Mouse (Mus musculus): ENCODE data around the gene Vps13d. TPM values are rescaled to one million over a fixed set of nuclear protein-coding genes. Genes with fewer than 3 reads are reported as not detected.

Gene Vps13d
- total and polyA plus RNA-seq, 3 experiments: 9.4 to 9.8 (median 9.7) TPM

- no peaks in the 10 kb centered on the region for H3K27me3 ChIP-seq (replicated peaks)
- DNase-seq (ENCODE audit: extremely low read depth): no peak
- TF ChIP-seq HCFC1 (IDR thresholded peaks at IDR 0.05; ENCODE audit: low read depth, low read length): no peak
- TF ChIP-seq JUND (conservative IDR thresholded peaks at IDR 0.05; ENCODE audit: low read depth, low read length): no peak
- TF ChIP-seq NRF1 (IDR thresholded peaks at IDR 0.05; ENCODE audit: low read depth, low read length): no peak
- TF ChIP-seq MYC (IDR thresholded peaks at IDR 0.05; ENCODE audit: low read depth, low read length): no peak
- TF ChIP-seq MAZ (IDR thresholded peaks at IDR 0.05; ENCODE audit: low read depth, low read length): no peak
- no peak for TF ChIP-seq USF1 (IDR thresholded peaks at IDR 0.05; ENCODE audit: low read depth, low read length)
- no peak for TF ChIP-seq NELFE (IDR thresholded peaks at IDR 0.05; ENCODE audit: low read depth, low read length)
- no peak for TF ChIP-seq GABPA (IDR thresholded peaks at IDR 0.05; ENCODE audit: insufficient replicate concordance, low read depth, low read length)
- TF ChIP-seq RAD21 (IDR thresholded peaks at IDR 0.05; ENCODE audit: low read depth, low read length): no peak
- no peak for TF ChIP-seq UBTF (IDR thresholded peaks at IDR 0.05; ENCODE audit: low read depth, low read length)
- no peak for TF ChIP-seq CHD2 (IDR thresholded peaks at IDR 0.05; ENCODE audit: low read length)
- TF ChIP-seq CTCF (conservative IDR thresholded peaks at IDR 0.05 in 1 of 2, IDR thresholded peaks at IDR 0.05 in 1 of 2; ENCODE audit: low read depth in 2 of 2, low read length in 2 of 2): no peak
- TF ChIP-seq EP300 (IDR thresholded peaks at IDR 0.05; ENCODE audit: low read length): no peak
- no peak for TF ChIP-seq SIN3A (IDR thresholded peaks at IDR 0.05; ENCODE audit: low read length)
- no peak for TF ChIP-seq TBP (conservative IDR thresholded peaks at IDR 0.05; ENCODE audit: low read depth, low read length)
- TF ChIP-seq CHD1 (IDR thresholded peaks at IDR 0.05; ENCODE audit: low read depth, low read length): no peak
- no peak for TF ChIP-seq ZC3H11A (IDR thresholded peaks at IDR 0.05; ENCODE audit: low read depth, low read length)
- no peak for TF ChIP-seq MEF2A (IDR thresholded peaks at IDR 0.05; ENCODE audit: borderline replicate concordance, low read depth, low read length)
- H3K9me3 ChIP-seq (replicated peaks; ENCODE audit: low read length): no peaks in the 10 kb centered on the region
- H3K79me2 ChIP-seq (replicated peaks; ENCODE audit: control insufficient read depth, extremely low read depth, insufficient read depth, poor library complexity, severe bottlenecking): no peaks in the 10 kb centered on the region
- no peak overlapping the region for H3K27ac ChIP-seq (ENCODE audit: insufficient read depth, low read depth)
- dilution Hi-C loops (cut with MboI; ENCODE audit: extremely low pct_ligation_motif_present, extremely low pct_unique_long_range_greater_than_20kb, low sequenced_read_pairs): no loop called here
- H3K36me3 ChIP-seq (replicated peaks in 1 of 2; ENCODE audit: control insufficient read depth in 1 of 2, insufficient read depth in 1 of 2, low read length in 1 of 2): peaks cover 3 to 39% of the 10 kb centered on the region in 2 experiments
- H3K4me2 ChIP-seq (ENCODE audit: insufficient read depth, low read depth, poor library complexity, severe bottlenecking): no peak overlapping the region
- no peak overlapping the region for H3K9ac ChIP-seq (ENCODE audit: insufficient read depth, low read depth)
- H3K4me3 ChIP-seq (replicated peaks in 1 of 3; ENCODE audit: low read depth in 2 of 3, low read length in 2 of 3, poor library complexity in 1 of 3): no peak overlapping the region
- in situ Hi-C loops (cut with MboI; ENCODE audit: low pct_ligation_motif_present, low pct_unique_long_range_greater_than_20kb, low sequenced_read_pairs): no loop called here
- H3K4me1 ChIP-seq (ENCODE audit: control insufficient read depth in 1 of 2, insufficient read depth in 2 of 2): peaks cover 0 to 23% of the 10 kb centered on the region in 2 experiments; a peak in 2 of 4 replicates
These were observed 172.6 kb downstream of the Vps13d start for GRCm38 (mm10) chr4:145022211-145022610.

- no peaks in the 10 kb centered on the region for H3K79me2 ChIP-seq (replicated peaks; ENCODE audit: control insufficient read depth, extremely low read depth, insufficient read depth, poor library complexity, severe bottlenecking)
- H3K9ac ChIP-seq (ENCODE audit: insufficient read depth, low read depth): no peak overlapping the region
- no peaks in the 10 kb centered on the region for H3K9me3 ChIP-seq (replicated peaks; ENCODE audit: low read length)
- H3K4me2 ChIP-seq (ENCODE audit: insufficient read depth, low read depth, poor library complexity, severe bottlenecking): no peak overlapping the region
- no peaks in the 10 kb centered on the region for H3K27me3 ChIP-seq (replicated peaks)
- H3K4me3 ChIP-seq (replicated peaks in 1 of 3; ENCODE audit: low read depth in 2 of 3, low read length in 2 of 3, poor library complexity in 1 of 3): no peak overlapping the region
- no peak overlapping the region for H3K27ac ChIP-seq (ENCODE audit: insufficient read depth, low read depth)
- no peak for DNase-seq (ENCODE audit: extremely low read depth)
- H3K4me1 ChIP-seq (ENCODE audit: control insufficient read depth in 1 of 2, insufficient read depth in 2 of 2): peaks cover 0 to 23% of the 10 kb centered on the region in 2 experiments; a peak in 2 of 4 replicates
- dilution Hi-C loops (cut with MboI; ENCODE audit: extremely low pct_ligation_motif_present, extremely low pct_unique_long_range_greater_than_20kb, low sequenced_read_pairs): no loop called here
- H3K36me3 ChIP-seq (replicated peaks in 1 of 2; ENCODE audit: control insufficient read depth in 1 of 2, insufficient read depth in 1 of 2, low read length in 1 of 2): peaks cover 12 to 48% of the 10 kb centered on the region in 2 experiments
- TF ChIP-seq ZC3H11A (IDR thresholded peaks at IDR 0.05; ENCODE audit: low read depth, low read length) (no peak), TBP (conservative IDR thresholded peaks at IDR 0.05; ENCODE audit: low read depth, low read length) (no peak), UBTF (IDR thresholded peaks at IDR 0.05; ENCODE audit: low read depth, low read length) (no peak), CHD2 (IDR thresholded peaks at IDR 0.05; ENCODE audit: low read length) (no peak), HCFC1 (IDR thresholded peaks at IDR 0.05; ENCODE audit: low read depth, low read length) (no peak), SMC3 (IDR thresholded peaks at IDR 0.05; ENCODE audit: low read depth, low read length) (no peak), MAX (IDR thresholded peaks at IDR 0.05; ENCODE audit: low read length) (no peak), MAFK (IDR thresholded peaks at IDR 0.05; ENCODE audit: insufficient replicate concordance, low read length) (no peak), MEF2A (IDR thresholded peaks at IDR 0.05; ENCODE audit: borderline replicate concordance, low read depth, low read length) (no peak), POLR2AphosphoS2 (IDR thresholded peaks at IDR 0.05; ENCODE audit: low read depth, low read length) (no peak), CTCF (conservative IDR thresholded peaks at IDR 0.05 in 1 of 2, IDR thresholded peaks at IDR 0.05 in 1 of 2; ENCODE audit: low read depth in 2 of 2, low read length in 2 of 2) (no peak), BHLHE40 (IDR thresholded peaks at IDR 0.05; ENCODE audit: low read depth, low read length) (no peak), USF2 (conservative IDR thresholded peaks at IDR 0.05; ENCODE audit: low read depth, low read length) (no peak), ZMIZ1 (IDR thresholded peaks at IDR 0.05; ENCODE audit: low read depth, low read length) (no peak)
- in situ Hi-C loops (cut with MboI; ENCODE audit: low pct_ligation_motif_present, low pct_unique_long_range_greater_than_20kb, low sequenced_read_pairs): no loop called here
These were observed 174.4 kb downstream of the Vps13d start for GRCm38 (mm10) chr4:145020383-145020782.

Data from CH12.LX (cell line).